Mouse (Mus musculus) testis, postnatal 10 days (tissue): ENCODE measurements around the gene Rgl1.

ENCODE experiments used
- DNase-seq: peaks from one replicate; pipeline ENCODE4 v3.0.0; 2021; ENCODE audit warnings: low spot score

The Rgl1 gene

GRCm38 (mm10) chr1:152584933-152585332 lies 181.2 kb downstream of the Rgl1 start:
- DNase-seq, result no peak

GRCm38 (mm10) chr1:152581127-152581905 lies 184.8 kb downstream of the Rgl1 start:
- DNase-seq, result no peak

GRCm38 (mm10) chr1:152578944-152579343 lies 187.2 kb downstream of the Rgl1 start:
- no peak for DNase-seq

- no peak for DNase-seq
Measured at GRCm38 (mm10) chr1:152578108-152578721, 187.9 kb downstream of the Rgl1 start.

GRCm38 (mm10) chr1:152576614-152577144 lies 189.5 kb downstream of the Rgl1 start:
- no peak for DNase-seq

GRCm38 (mm10) chr1:152575096-152575495 lies 191.1 kb downstream of the Rgl1 start:
- DNase-seq, result no peak

GRCm38 (mm10) chr1:152573470-152574059 lies 192.6 kb downstream of the Rgl1 start:
- no peak for DNase-seq

GRCm38 (mm10) chr1:152572755-152573469 lies 193.2 kb downstream of the Rgl1 start:
- no peak for DNase-seq

GRCm38 (mm10) chr1:152571340-152571739 lies 194.8 kb downstream of the Rgl1 start:
- DNase-seq, result no peak

- DNase-seq, result no peak
Measured at GRCm38 (mm10) chr1:152570681-152571080, 195.5 kb downstream of the Rgl1 start.

GRCm38 (mm10) chr1:152563282-152563681 lies 202.9 kb downstream of the Rgl1 start:
- DNase-seq, result no peak

GRCm38 (mm10) chr1:152562877-152563276 lies 203.3 kb downstream of the Rgl1 start:
- peak; percentile 57 for DNase-seq

GRCm38 (mm10) chr1:152560477-152560876 lies 205.7 kb downstream of the Rgl1 start:
- DNase-seq, result peak; percentile 81

GRCm38 (mm10) chr1:152556576-152557281 lies 209.4 kb downstream of the Rgl1 start:
- DNase-seq, result no peak

- DNase-seq, result peak; percentile 68
Measured at GRCm38 (mm10) chr1:152555944-152556573, 210.1 kb downstream of the Rgl1 start.

- DNase-seq, result no peak
Measured at GRCm38 (mm10) chr1:152553912-152554547, 212.1 kb downstream of the Rgl1 start.

- DNase-seq, result no peak
Measured at GRCm38 (mm10) chr1:152550973-152551372, 215.2 kb downstream of the Rgl1 start.

GRCm38 (mm10) chr1:152550544-152550943 lies 215.6 kb downstream of the Rgl1 start:
- no peak for DNase-seq

GRCm38 (mm10) chr1:152549061-152549738 lies 217.0 kb downstream of the Rgl1 start:
- no peak for DNase-seq
